Mouse (Mus musculus): ENCODE measurements around the gene Lig4.

The Lig4 gene

DNA sequence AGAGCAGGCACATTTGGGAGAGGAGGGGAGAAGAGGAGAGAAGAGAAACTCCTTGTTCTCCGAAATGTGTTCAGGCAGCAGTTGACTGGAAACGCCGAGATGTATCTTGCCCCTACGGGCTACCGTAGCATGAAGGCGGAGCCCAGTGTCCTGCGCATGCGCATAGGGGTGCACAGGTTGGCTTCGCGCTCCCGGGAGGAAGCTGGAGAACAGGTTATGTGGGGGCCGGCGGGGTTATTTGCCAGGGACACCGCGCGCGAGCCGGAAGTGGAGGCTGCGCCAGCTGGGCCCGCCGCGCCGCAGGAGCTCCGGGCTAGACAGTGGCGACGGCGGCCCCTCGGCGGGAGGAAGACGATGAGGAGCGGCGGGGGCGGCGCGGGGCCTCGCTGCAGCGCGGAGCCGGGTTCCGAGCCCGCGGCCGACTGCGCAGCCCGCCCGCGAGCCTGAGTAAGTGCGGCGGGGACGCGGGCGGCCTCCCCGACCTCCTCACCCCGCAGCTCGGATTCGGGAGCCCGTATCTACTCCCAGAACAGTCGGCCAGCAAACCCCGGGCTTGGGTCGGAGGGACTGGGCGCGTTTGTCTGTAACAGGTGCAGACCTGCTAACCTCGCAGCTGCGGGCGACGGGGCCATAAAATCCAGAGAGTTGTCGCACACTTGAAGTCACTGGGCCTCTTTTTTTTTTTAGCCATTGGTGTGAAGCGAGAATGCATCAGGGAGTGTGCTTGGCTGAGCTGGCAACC lies at the start of gene Lig4, which contains the start of gene Abhd13:
Lig4 (minus strand) TSS at position 114 of the 742 bp plus-strand sequence.
Abhd13 (plus strand) TSS at position 135 of the 742 bp plus-strand sequence.
- DNase-seq = peak; percentile 99 to 100

DNA sequence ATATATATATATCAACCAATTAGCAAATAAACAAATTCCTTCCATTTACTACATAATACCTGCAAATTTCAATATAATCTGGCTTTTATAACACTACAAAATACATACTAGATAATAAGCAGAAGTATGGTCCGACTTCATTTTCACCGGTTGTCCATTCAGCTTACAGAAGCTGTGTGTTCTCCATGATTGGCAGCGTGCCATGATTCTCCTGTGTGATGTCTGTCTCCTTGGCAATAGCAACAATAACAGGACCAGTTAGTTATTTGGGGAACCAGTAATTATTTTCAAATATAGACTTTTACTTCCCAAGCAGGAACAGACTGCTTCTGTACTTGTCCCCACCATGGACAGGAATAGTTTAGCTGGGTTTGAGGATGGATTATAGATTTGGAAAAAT lies 39.7 kb upstream of the Lig4 start:
- DNase-seq = peak; percentile 39 to 78

DNA sequence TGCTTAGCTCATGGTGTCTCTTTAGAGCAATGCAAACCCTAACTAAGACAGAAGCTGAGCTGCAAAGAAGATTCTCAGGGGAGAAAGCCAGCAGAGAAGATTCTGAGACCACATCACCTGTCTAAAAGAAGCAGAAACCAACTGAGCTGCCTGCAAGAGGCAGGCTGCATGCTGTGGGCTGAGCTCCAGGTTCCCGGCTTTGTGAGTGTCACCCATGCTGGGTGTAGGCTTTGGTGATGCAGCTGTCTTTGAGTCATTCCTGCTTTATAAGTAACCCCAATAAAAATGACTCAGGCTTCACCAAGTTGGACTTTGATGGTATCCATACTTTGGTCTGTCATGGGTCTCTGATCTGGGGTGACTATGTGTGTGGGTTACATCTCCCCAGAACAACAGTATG lies 38.8 kb upstream of the Lig4 start:
- no peak for DNase-seq

DNA sequence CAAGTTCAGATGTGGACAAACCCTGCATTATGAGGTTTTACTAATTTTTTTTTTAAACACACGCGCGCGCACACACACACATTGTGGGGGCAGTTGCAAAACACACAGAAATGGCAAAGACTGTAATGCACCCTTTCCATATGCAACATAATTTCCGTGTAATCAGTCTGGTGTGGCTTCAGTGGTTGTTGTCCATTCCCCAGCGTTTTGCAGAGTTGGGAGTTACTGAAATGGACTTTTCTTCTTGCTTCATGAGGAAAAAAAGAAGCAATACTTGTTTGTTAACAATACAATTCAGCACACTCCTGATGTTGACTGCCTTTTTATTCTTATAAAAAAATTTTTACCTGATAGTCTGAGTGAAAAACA lies 30.2 kb upstream of the Lig4 start:
- no peak for DNase-seq

DNA sequence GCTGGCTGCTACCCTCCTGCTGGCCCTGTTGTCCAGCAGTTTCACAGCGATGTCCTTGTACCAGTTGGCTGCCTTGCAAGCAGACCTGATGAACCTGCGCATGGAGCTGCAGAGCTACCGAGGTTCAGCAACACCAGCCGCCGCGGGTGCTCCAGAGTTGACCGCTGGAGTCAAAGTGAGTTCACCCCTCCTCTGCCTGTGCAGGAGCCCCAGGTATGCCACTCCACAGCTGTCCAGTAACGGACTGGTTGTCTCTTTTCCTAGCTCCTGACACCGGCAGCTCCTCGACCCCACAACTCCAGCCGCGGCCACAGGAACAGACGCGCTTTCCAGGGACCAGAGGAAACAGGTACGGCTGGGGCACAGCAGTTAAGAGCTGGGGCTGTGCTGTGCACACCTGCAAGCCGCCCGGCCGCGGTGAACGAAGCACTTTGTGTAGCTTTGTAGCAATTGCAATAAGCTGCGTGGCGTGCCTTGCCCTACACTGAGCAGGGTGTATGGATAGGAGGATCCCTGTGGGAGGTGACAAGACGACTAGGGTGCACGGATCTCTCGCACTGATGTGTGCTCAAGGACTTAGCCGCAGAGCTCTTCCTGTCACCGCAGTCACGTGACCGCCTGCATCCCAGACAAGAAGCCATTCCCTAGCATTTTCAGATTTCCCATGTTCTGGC lies 29.6 kb upstream of the Lig4 start:
- DNase-seq = peak; percentile 53 to 67

DNA sequence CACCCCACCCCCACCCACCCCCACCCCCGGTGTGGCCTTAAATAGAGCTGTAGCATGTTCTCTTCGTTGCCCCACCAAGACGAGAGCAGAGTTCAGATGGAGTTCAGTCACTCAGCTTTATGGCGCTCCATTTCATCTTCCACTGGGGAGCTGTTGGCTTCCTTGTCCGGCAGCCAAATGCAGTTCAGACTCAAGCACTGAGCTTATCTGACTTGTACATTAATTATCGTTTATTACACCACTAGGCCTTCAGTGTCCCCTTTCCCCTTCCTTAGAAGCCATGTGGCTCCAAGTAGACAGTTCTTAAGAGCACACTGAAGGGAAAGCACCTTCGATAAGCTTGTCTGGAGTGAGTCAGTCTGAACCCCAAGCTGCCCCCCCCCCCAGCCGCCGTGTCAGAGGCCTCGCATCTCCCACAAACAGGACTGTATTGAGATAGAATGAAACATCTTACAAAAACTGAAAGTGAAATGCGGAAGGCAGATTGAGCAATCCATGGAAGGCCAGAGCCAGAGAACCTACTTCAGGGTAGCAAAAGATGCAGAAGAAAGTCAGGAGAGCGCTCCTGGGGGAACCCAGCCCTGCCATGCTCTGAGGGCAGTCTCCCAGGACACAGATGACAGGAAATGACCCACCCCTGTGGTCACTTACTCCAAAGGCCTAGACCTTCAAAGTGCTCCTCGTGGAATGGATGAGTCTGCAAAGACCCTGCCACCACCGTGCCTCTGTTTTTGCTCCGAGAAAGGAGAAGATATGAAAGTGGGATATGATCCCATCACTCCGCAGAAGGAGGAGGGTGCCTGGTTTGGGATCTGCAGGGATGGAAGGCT lies 28.9 kb upstream of the Lig4 start, which contains the start of gene Tnfsf13b:
Tnfsf13b (plus strand) TSS at position 312 of the 830 bp plus-strand sequence.
- no peak for DNase-seq

DNA sequence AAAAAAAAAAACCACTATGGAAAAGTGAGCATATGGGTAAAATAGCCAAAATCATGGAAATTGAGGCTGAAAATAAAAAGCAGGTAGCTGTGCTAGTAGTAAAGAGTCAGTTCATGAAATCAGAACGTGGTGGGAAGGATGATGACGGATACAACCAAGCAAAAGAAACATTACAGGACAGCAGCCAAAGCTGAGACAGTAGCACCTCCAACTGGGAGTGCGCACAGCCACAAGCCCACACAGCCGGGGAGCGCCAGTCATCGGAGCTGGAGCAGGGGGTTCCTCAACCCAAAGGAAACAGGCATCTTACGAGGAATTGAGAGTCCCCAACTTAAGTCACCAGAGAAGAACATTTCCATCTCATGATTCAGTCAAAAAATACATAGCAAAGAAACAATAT lies 26.6 kb upstream of the Lig4 start:
- DNase-seq = no peak

DNA sequence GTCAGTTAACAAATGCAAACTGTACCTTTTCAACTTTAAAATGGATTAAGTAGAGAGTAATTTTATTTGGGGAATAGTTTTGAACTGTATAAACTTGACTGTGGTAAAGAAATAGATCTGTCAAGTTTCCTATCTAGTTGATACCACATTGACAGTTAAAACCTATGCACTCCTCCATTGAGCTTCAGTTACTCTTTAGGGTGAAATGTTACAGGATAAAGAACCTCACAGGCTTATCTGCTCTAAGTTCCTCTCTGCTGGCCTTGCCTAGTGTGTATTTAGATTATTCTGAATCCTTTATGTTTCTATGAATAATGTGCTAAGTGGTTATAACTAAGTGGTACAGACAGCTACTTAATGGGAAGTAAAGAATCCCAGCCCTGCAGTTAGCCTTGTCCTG lies 2.7 kb upstream of the Lig4 start:
- no peak for DNase-seq

DNA sequence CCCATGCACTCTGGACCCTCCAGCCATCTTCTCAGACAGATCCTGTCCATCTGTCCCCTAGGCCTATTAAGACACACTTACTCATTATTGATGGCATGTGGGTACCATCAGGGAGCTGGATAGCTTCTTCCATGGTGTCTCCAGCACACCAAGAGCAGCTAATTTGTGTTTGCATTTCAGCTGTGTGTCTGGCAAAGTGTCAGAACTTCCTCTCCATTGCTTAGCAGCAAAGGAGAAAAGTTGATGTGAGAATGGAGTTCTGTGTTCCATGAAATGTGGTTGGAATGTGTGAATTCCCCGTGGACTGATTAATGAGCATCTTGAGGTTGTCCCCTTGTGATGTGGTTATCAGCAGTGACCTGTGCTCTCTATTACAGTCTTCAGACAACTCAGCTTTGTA lies 2.3 kb upstream of the Lig4 start:
- no peak for DNase-seq

DNA sequence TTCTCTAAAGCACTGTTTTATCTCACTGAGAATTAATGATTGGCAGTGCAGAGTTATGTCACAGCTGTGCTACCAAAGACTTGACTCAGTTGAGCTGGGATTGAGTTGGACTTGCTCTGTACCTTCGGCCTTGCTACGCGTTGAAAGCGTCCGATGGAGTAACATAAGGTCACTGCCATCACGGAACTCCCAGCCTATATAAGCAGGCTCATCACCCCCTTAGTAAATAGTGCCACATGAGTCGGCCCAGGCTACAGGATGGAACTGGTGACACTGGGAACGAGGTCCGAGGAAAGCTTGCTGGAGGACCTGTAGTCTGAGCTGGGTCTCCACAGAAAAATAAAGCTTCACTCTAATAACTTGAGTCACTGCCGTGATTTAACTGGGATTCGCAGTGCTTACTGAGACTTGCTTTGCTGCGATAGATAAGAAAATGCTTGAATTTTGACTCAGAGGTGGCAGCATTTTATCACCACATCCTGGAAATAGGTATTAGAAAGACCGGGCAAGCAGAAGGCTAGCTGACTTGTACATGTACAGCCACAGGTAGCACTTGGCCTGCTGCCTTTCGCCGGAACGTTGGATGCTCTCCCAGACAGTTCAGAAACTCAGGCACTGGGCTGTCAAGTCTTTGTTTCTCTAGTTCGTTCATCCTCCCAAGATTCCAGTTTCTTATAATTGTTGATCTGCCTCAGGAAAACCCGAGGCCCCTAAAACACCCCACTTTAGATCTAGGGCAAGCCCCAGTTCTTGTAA lies 1.2 kb upstream of the Lig4 start:
- peak; percentile 49 to 71 for DNase-seq

DNA sequence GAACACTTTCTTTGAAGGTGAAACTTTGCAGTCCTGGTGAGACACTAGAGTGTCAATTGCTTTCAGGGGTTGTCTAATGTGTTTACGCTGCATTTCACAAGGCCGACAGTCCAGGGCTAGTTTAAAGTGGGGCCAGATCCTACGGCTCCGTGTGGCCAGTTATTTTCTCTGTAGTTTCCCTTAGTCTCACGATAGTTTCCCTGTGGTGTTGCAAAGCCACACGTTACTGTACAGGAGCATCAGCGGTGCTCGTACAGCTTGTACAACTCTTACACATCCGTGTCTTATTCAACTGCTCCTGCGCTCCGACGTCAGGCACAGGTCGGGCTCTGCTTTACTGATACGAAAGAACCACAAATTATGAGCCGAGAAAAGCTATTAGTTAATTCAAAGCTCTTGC lies 470 bp downstream of the Lig4 start:
- peak; percentile 11 to 19 for DNase-seq

DNA sequence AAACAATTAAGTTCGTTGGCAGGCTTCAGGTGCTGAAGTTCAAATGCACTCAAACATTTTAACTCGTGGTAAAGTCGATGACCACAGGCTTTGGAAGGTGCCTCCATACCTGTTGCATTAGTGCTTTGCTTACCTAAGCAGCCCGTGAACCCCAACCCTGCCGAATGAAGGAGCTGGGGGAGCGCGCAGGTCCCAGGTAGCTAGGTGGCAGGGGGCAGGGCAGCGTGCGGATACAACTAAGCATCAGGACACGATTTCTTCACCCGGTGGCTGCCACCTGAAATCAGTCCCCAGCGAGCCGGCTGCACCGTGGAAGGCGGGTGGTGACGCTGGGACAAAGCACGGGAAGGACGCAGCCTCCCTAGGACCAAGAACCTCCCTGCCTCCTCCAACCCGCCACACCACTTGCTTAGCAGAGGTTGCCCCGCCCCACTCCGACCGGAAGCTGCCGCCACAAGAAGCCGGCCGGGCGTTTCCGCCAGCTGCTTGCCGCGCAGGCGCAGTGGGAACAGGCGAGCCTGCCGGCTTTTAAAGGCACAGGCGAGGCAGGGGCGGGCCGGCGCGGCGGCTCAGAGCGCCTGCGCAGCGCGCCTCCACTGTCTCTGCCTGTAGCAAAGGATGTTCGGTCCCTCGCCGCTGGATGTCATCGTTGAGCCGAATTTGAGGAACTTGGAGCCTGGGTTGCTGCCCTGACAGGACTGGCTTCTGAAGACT lies 1.4 kb downstream of the Lig4 start:
- DNase-seq = peak; percentile 98 to 99

DNA sequence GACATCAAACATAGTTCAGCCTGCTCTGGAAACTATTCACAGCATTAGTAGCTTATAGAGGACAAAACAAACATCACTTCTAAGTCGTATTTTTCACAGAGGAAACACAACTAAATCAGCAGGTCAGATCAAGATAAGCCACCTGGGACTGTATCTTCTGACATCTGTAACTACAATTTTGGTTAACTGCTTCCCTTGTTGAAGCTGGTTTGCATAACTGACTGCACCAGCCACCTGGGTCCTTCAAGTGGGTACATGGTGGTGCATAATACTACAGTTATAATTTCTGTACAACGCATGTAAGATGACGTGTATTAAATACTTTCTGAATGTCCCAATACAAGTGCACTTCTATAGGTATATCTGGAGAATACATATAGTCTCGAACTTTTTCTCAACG lies 2.2 kb downstream of the Lig4 start:
- DNase-seq = no peak

DNA sequence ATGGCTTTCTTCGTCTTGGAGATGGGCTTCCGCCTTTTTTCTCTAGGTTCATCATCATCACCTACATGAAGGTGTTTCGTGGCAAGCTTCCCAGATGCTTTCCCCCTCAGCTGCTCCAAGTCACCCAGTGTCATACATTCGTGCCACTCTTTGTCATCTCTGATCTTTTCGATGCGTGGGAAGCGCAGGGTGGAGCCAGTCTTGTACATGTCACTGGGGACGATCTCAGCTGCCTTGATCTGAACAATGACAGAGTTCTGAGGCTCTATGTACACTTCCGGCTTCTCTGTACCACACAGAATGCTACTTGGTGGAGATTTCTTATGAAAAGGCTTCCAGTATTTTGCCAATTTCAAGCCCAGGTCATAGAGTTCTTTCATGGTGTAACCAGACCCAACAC lies 5.6 kb downstream of the Lig4 start:
- no peak for DNase-seq

DNA sequence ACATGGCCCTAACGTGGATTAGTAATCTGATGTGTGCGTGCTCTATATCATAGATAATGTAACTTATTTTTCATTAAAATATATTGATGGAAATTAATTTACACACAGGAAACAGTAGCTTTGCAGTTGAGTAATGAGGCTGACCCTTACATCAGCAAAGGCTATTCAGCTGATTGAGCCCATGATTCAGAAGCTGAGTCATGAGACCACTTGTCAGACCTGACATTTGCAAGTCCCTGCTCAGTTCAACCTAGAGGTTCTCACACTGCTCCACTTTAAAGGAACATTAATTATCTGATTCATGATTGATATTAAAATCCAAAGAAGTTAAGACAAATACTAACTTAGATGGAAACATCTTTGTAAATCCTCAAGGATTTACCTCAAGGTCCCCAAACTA lies 17.6 kb downstream of the Lig4 start:
- no peak for DNase-seq

DNA sequence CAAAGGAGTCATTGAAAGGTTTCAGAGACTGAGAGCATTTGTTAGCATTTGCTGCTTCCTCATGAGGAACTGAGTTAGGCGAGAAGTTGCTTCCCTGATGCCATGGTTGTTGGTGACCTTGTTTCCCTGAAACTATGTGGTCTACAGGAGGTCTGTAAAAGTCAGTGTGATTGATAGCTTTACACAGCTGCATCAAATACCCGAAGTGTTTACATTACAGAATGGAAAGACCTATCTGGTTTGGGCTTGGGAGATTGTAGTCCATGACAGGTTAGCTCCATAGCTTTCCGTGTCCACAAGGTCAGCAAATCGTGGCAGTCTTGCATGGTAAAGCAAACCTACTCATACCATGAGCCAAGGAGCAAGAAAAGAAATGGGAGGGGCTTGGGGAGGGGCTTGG lies 19.1 kb downstream of the Lig4 start:
- DNase-seq = no peak

DNA sequence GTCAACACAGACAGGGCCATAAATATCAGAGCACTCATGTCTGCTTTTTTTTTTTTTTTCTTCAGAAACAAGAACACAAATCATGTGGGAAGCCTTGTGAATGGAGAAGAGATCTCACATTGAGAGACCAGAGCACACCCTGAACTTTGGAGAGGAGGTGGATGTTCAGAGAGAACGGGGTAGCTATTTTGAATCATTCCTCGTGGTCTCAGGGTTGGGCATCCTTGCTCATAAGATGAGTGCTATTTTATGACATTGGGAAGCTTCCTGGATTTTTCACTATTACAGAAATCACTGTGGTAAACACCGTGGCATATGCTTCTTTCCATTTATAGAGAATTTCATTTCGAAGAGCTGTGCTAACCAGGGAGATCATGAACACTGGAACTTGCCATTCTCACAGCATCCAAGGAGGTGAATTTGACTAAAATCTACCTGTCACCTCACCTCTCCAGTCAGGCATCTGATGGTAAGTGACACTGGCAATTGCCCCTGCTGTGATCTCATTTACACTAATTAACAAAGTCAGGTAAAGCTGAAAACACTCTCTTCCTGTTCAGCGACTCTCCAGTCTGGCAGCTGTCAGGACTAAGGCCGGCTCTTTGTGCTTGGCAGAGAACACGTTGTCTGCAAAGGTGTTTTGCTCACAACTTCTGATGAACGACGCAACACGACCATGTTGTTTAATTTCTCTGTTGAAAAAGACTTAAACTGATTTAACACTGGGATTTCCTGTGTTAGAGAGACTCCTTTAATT lies 28.2 kb downstream of the Lig4 start:
- no peak for DNase-seq

DNA sequence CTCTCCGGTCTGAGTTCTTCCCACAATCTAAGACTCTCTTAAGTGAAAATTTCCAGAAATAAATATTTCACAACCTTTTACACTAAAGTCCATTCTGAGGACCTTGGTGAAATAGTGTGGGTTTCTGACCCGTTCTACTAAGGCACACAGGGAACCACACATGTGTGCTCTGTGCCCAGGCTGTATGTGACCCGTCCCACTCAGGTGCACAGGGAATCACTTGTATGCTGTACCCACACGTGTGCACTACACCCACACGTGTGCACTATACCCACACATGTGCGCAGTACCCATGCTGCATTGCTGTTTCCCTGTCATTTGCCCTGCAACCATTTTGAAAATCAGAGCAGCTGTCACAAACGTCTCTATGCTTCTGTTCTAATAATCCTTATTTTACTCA lies 41.9 kb downstream of the Lig4 start:
- DNase-seq = no peak

DNA sequence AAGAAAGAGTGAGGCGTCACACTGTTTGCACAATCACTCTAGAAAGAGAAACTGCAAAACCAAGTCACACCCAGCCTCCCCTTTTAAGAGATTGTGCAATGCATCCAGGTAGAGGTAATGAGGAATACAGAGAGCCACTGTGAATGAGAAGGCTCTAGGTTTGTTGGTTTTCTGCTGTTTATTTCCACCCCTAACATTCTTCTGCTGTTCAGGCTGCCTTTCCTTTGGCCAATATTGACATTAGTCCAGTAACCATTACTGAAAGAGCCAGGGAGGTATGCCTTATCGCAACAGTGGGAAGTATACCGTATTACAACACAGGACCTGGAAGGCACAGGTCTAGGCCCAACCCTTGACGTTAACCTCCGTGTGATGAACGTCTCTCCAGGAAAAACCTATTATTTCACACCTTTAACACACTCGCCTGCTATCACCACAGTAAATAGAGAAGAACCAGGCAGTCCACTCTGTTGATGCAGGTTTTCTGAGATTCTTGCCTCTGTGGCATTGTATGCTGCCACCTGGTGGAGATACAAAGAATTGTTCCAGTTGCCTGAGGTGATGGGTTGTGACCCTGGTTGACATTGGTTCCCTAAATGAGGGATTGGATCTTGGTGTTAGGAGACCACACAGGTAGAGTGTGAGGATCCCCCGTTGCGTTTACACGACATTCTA lies 42.5 kb downstream of the Lig4 start:
- peak; percentile 58 to 70 for DNase-seq

DNA sequence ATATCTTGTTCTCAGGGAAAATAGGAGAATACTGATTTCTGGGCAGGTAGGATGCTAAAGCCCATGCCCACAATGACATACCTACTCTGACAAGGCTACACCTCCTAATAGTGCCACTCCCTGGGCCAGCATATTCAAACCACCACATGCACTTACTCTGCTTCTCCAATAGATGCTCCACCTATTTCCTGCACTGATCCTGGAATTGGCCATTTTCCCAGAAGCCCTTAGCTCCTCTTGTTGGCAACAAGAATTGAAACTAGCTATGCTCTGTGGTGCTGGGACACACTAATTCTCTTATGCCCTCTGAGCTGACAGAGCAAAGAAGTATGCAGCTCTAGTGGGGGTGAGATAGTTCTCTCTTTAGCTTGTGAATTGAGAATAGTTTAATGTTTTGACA lies 44.8 kb downstream of the Lig4 start:
- no peak for DNase-seq
